Mouse (Mus musculus): ENCODE measurements around the gene Rpl9. TPM values are rescaled to one million over a fixed set of nuclear protein-coding genes. Genes with fewer than 3 reads are reported as not detected.

Gene Rpl9
- 937 and 1,015 TPM in 2 replicates for polyA plus RNA-seq (2015; fragmentation: Nextera tagmentation; extraction: Ambion mirVana)

- peak within 1 kb of the TSS; percentile 88 for H3K27ac ChIP-seq (ENCODE audit: low read length)
- under 1% methylated on average over 83 of the region's 83 CpGs for WGBS
- peak within 1 kb of the TSS; percentile 99 for H3K9ac ChIP-seq (ENCODE audit: low read depth, low read length)
- H3K27me3 ChIP-seq (replicated peaks; ENCODE audit: control insufficient read depth, insufficient read depth, low read length) = no peaks in the 10 kb centered on the region
- peaks cover 6% of the 10 kb centered on the region; the same call in 1 of the 2 replicates for H3K36me3 ChIP-seq (ENCODE audit: control insufficient read depth, insufficient read depth, low read length)
- no peaks in the 10 kb centered on the region for H3K9me3 ChIP-seq (ENCODE audit: control insufficient read depth, low read length)
- H3K4me3 ChIP-seq (ENCODE audit: low read length) = peak within 1 kb of the TSS; percentile 98
- peaks cover 12% of the 10 kb centered on the region; the same call in 1 of the 2 replicates for H3K4me1 ChIP-seq (ENCODE audit: control insufficient read depth, insufficient read depth, low read length)
- peak; percentile 96 for ATAC-seq
- H3K4me2 ChIP-seq (ENCODE audit: low read depth, low read length) = peak within 1 kb of the TSS; percentile 77
These were observed at the start of gene Rpl9, which contains the start of gene Lias for GRCm38 (mm10) chr5:65390648-65391644. TSS of gene Rpl9 (minus strand) at chr5:65391444. TSS of gene Lias (plus strand) at chr5:65391497.

- H3K9me3 ChIP-seq (ENCODE audit: control insufficient read depth, low read length) = no peaks in the 10 kb centered on the region
- no peak for ATAC-seq
- H3K9ac ChIP-seq (ENCODE audit: low read depth, low read length) = no peak overlapping the region
- no peaks in the 10 kb centered on the region for H3K36me3 ChIP-seq (ENCODE audit: control insufficient read depth, insufficient read depth, low read length)
- H3K4me1 ChIP-seq (ENCODE audit: control insufficient read depth, insufficient read depth, low read length) = peaks cover 9% of the 10 kb centered on the region
- no peak overlapping the region for H3K4me2 ChIP-seq (ENCODE audit: low read depth, low read length)
- no peak overlapping the region for H3K27ac ChIP-seq (ENCODE audit: low read length)
- no peak overlapping the region for H3K4me3 ChIP-seq (ENCODE audit: low read length)
- no peaks in the 10 kb centered on the region for H3K27me3 ChIP-seq (replicated peaks; ENCODE audit: control insufficient read depth, insufficient read depth, low read length)
These were observed 46.8 kb upstream of the Rpl9 start for GRCm38 (mm10) chr5:65438041-65438440.

- WGBS = under 1% methylated on average over 51 of the region's 51 CpGs
- Histone ChIP-seq H3K36me3 (ENCODE audit: control insufficient read depth, insufficient read depth, low read length) (no peaks in the 10 kb centered on the region), H3K9me3 (ENCODE audit: control insufficient read depth, low read length) (no peaks in the 10 kb centered on the region), H3K27ac (ENCODE audit: low read length) (peak within 1 kb of the TSS; percentile 84), H3K4me2 (ENCODE audit: low read depth, low read length) (peak within 1 kb of the TSS; percentile 73), H3K27me3 (replicated peaks; ENCODE audit: control insufficient read depth, insufficient read depth, low read length) (no peaks in the 10 kb centered on the region), H3K4me3 (ENCODE audit: low read length) (peak within 1 kb of the TSS; percentile 83), H3K9ac (ENCODE audit: low read depth, low read length) (peak within 1 kb of the TSS; percentile 84), H3K4me1 (ENCODE audit: control insufficient read depth, insufficient read depth, low read length) (peaks cover 10% of the 10 kb centered on the region)
- peak; percentile 98 for ATAC-seq
These were observed 44.7 kb upstream of the Rpl9 start, which contains the start of gene Ugdh for GRCm38 (mm10) chr5:65435806-65436561. TSS of gene Ugdh (minus strand) at chr5:65435949.

- WGBS = 0% methylated on average over 47 of the region's 47 CpGs
- H3K9ac ChIP-seq (ENCODE audit: low read depth, low read length) = peak overlapping the region; percentile 84
- H3K4me1 ChIP-seq (ENCODE audit: control insufficient read depth, insufficient read depth, low read length) = peaks cover 13% of the 10 kb centered on the region
- H3K27me3 ChIP-seq (replicated peaks; ENCODE audit: control insufficient read depth, insufficient read depth, low read length) = no peaks in the 10 kb centered on the region
- no peaks in the 10 kb centered on the region for H3K36me3 ChIP-seq (ENCODE audit: control insufficient read depth, insufficient read depth, low read length)
- no peak for ATAC-seq
- H3K27ac ChIP-seq (ENCODE audit: low read length) = peak overlapping the region; percentile 84
- H3K4me2 ChIP-seq (ENCODE audit: low read depth, low read length) = peak overlapping the region; percentile 47
- H3K4me3 ChIP-seq (ENCODE audit: low read length) = peak overlapping the region; percentile 83
- H3K9me3 ChIP-seq (ENCODE audit: control insufficient read depth, low read length) = no peaks in the 10 kb centered on the region
These were observed 44.1 kb upstream of the Rpl9 start for GRCm38 (mm10) chr5:65435363-65435805.

GRCm38 (mm10) chr5:65434471-65435362 lies 43.5 kb upstream of the Rpl9 start:
- 5% methylated on average over 15 of the region's 15 CpGs for WGBS
- peak overlapping the region; percentile 84 for H3K9ac ChIP-seq (ENCODE audit: low read depth, low read length)
- H3K4me3 ChIP-seq (ENCODE audit: low read length) = peak overlapping the region; percentile 83
- H3K9me3 ChIP-seq (ENCODE audit: control insufficient read depth, low read length) = no peaks in the 10 kb centered on the region
- no peak for ATAC-seq
- peak overlapping the region; percentile 47 for H3K4me2 ChIP-seq (ENCODE audit: low read depth, low read length)
- H3K4me1 ChIP-seq (ENCODE audit: control insufficient read depth, insufficient read depth, low read length) = peaks cover 13% of the 10 kb centered on the region
- H3K27ac ChIP-seq (ENCODE audit: low read length) = peak overlapping the region; percentile 84
- no peaks in the 10 kb centered on the region for H3K27me3 ChIP-seq (replicated peaks; ENCODE audit: control insufficient read depth, insufficient read depth, low read length)
- no peaks in the 10 kb centered on the region for H3K36me3 ChIP-seq (ENCODE audit: control insufficient read depth, insufficient read depth, low read length)

- H3K9ac ChIP-seq (ENCODE audit: low read depth, low read length) = no peak overlapping the region
- no peak overlapping the region for H3K4me2 ChIP-seq (ENCODE audit: low read depth, low read length)
- H3K9me3 ChIP-seq (ENCODE audit: control insufficient read depth, low read length) = no peaks in the 10 kb centered on the region
- H3K27ac ChIP-seq (ENCODE audit: low read length) = no peak overlapping the region
- H3K36me3 ChIP-seq (ENCODE audit: control insufficient read depth, insufficient read depth, low read length) = no peaks in the 10 kb centered on the region
- peak; percentile 27 for ATAC-seq
- peaks cover 17% of the 10 kb centered on the region for H3K4me1 ChIP-seq (ENCODE audit: control insufficient read depth, insufficient read depth, low read length)
- 75% methylated on average over 5 of the region's 5 CpGs for WGBS
- no peak overlapping the region for H3K4me3 ChIP-seq (ENCODE audit: low read length)
- H3K27me3 ChIP-seq (replicated peaks; ENCODE audit: control insufficient read depth, insufficient read depth, low read length) = no peaks in the 10 kb centered on the region
These were observed 38.2 kb upstream of the Rpl9 start for GRCm38 (mm10) chr5:65429441-65429840.

- Histone ChIP-seq H3K9me3 (ENCODE audit: control insufficient read depth, low read length) (no peaks in the 10 kb centered on the region), H3K4me2 (ENCODE audit: low read depth, low read length) (0 out of 2 replicates have a peak overlapping the region, but pooled peaks have one; percentile 16), H3K4me1 (ENCODE audit: control insufficient read depth, insufficient read depth, low read length) (peaks cover 13% of the 10 kb centered on the region; the same call in 1 of the 2 replicates), H3K4me3 (ENCODE audit: low read length) (no peak overlapping the region), H3K36me3 (ENCODE audit: control insufficient read depth, insufficient read depth, low read length) (no peaks in the 10 kb centered on the region), H3K27me3 (replicated peaks; ENCODE audit: control insufficient read depth, insufficient read depth, low read length) (no peaks in the 10 kb centered on the region), H3K27ac (ENCODE audit: low read length) (peak overlapping the region; percentile 65), H3K9ac (ENCODE audit: low read depth, low read length) (no peak overlapping the region)
- WGBS = 46% methylated on average over 4 of the region's 4 CpGs
- ATAC-seq = peak; percentile 12; the same call in 1 of the 2 replicates
These were observed 37.1 kb upstream of the Rpl9 start for GRCm38 (mm10) chr5:65428321-65428720.

GRCm38 (mm10) chr5:65425251-65425650 lies 34.0 kb upstream of the Rpl9 start:
- H3K9me3 ChIP-seq (ENCODE audit: control insufficient read depth, low read length) = no peaks in the 10 kb centered on the region
- peaks cover 12% of the 10 kb centered on the region; the same call in 1 of the 2 replicates for H3K4me1 ChIP-seq (ENCODE audit: control insufficient read depth, insufficient read depth, low read length)
- no peak overlapping the region for H3K27ac ChIP-seq (ENCODE audit: low read length)
- no peak overlapping the region for H3K4me2 ChIP-seq (ENCODE audit: low read depth, low read length)
- no peak overlapping the region for H3K4me3 ChIP-seq (ENCODE audit: low read length)
- H3K27me3 ChIP-seq (replicated peaks; ENCODE audit: control insufficient read depth, insufficient read depth, low read length) = no peaks in the 10 kb centered on the region
- WGBS = 76% methylated on average over 5 of the region's 5 CpGs
- H3K36me3 ChIP-seq (ENCODE audit: control insufficient read depth, insufficient read depth, low read length) = no peaks in the 10 kb centered on the region
- no peak for ATAC-seq
- H3K9ac ChIP-seq (ENCODE audit: low read depth, low read length) = no peak overlapping the region
